Mouse (Mus musculus) regulatory T cell (primary cell): ENCODE data around the gene Rpl9.

ENCODE experiments used
- in situ Hi-C: fragments of 300-600 bp; cut with MboI, MseI; formaldehyde crosslinking; loops from one replicate; pipeline ENCODE4 v1.15.1; 2025; ENCODE audit warnings: high pct_unique_total_duplicates

The Rpl9 gene

GRCm38 (mm10) chr5:65374746-65375145, 16.5 kb downstream of the Rpl9 start:
- in situ Hi-C loops = no loop called here

DNA sequence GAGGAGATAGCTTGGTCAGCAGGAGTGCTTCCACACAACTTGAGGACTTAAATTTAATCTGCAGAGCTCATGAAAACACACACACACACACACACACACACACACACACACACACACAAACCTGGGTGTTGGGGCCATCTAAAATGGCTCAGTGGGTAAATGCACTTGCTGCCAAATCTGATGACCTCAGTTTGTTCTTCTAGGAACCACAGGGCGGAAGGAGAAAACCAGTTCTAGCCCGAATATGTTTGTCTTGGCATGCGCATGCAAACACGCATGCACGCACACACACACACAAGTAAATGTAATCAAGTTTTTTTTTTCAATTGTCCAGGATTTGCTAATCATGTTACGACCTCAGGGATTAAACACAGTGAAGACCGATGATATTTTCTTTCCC, 19.7 kb downstream of the Rpl9 start:
- in situ Hi-C loops = no loop called here

DNA sequence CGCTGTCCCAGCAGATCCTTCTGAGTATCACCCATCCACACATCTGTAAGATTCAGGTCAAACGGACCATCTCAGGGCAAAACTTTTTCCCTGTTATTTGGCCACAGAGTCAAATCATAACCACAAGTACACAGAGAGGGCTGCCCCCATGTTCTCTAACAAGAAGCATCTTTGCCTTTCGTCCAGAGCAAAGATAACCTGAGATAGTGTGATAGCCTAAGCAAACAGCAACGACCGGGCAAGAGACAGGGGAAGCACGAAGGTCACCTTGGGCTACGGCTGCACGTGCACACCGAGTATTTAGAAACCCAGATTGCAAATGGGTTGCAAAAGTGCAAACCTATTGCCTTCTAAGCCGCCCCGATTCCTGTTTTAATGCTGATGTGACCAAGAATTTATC, 23.4 kb downstream of the Rpl9 start:
- in situ Hi-C loops = loop anchor here (5.0 kb wide), 1 partner anchor 91 kb away; no protein-coding TSS in a partner anchor

GRCm38 (mm10) chr5:65357771-65358170, 33.5 kb downstream of the Rpl9 start:
- in situ Hi-C loops = no loop called here

DNA sequence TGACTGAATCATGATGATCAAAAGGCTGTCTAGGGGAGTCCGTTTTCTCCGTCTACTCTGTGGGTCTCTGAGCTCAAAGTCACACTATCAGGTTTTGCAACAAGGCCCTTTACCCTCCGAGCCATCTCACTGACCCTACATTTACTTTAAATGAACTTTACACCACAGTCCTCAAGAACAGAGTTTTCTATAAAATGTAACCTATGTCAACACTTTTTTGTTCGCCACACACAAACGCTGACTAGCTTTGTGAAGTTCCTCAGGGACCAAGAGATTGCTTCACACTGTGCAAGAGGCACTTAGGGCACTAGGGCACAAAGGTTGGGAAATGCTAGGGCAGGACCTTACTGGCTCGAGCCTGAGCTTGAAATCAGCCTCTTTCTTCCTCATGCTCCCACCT, 34.4 kb downstream of the Rpl9 start:
- in situ Hi-C loops = no loop called here

- in situ Hi-C loops = no loop called here
These were observed 36.3 kb downstream of the Rpl9 start for GRCm38 (mm10) chr5:65354985-65355384.

DNA sequence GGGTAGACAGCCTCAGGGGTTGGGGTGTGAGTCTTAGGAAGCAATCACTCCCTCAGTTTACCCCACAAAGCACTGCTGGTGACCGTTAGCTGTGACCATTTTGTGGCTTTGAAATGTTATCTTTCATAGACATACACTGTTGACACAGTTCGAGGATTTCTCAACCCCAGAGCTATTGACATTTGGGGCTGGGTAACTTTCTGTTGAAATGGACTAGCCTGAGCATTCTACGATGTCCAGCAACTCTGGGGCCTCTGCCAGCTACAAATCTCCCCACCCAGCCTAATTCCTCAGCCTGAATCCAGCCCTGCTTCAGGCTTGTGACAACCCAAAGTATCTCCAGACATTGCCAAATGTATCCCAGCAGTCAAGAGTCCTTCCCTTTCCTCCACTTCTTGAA, 37.1 kb downstream of the Rpl9 start:
- in situ Hi-C loops = no loop called here

- in situ Hi-C loops = no loop called here
These were observed 40.7 kb downstream of the Rpl9 start for GRCm38 (mm10) chr5:65350508-65350907.

- in situ Hi-C loops = no loop called here
These were observed 43.1 kb downstream of the Rpl9 start, which contains the start of gene Klb for GRCm38 (mm10) chr5:65348168-65348567. TSS of gene Klb (plus strand) at chr5:65348314.

- in situ Hi-C loops = loop anchor here (5.0 kb wide), 1 partner anchor 42 kb away; no protein-coding TSS in a partner anchor
These were observed 51.1 kb downstream of the Rpl9 start for GRCm38 (mm10) chr5:65340167-65340566.

- in situ Hi-C loops = no loop called here
These were observed 52.9 kb downstream of the Rpl9 start for GRCm38 (mm10) chr5:65338394-65338793.
